Mouse (Mus musculus) E14TG2a.4 (cell line): ENCODE results near the gene Adam8.

Source experiments
- CTCF ChIP-seq: conservative IDR thresholded peaks from 2 replicates; pipeline ENCODE4 v1.5.1; 2014; ENCODE audit warnings: low read length
- NANOG ChIP-seq: IDR thresholded peaks from 2 replicates; pipeline ENCODE4 v1.6.1; 2014; ENCODE audit warnings: borderline replicate concordance, low read length, mixed read lengths

GRCm38 (mm10) chr7:139993532-139993931, 1.2 kb upstream of the Adam8 start:
- TF ChIP-seq CTCF = no peak
- no peak for TF ChIP-seq NANOG
